Mouse (Mus musculus) small intestine, adult 2 months (tissue): ENCODE results near the gene Hist2h2aa1. TPM values are rescaled to one million over a fixed set of nuclear protein-coding genes. Genes with fewer than 3 reads are reported as not detected.
"Not testable (repeated sequence)": the region's sequence is repeated elsewhere in the genome, so short reads cannot be mapped to it uniquely, and the experiment has no call there.

Experiments
- H3K27ac ChIP-seq: fragments of 200-500 bp; 2 replicates; pipeline ENCODE4 v1.5.1; 2012; ENCODE audit warnings: low read depth, low read length, control low read depth, inconsistent platforms; ENCODE audit not compliant: insufficient read depth
- H3K27me3 ChIP-seq: fragments of 200-500 bp; 2 replicates; pipeline ENCODE4 v1.6.1; 2012; ENCODE audit warnings: mild to moderate bottlenecking, moderate library complexity, low read length, inconsistent platforms; ENCODE audit not compliant: control insufficient read depth, insufficient read depth
- H3K36me3 ChIP-seq: fragments of 200-500 bp; 2 replicates; pipeline ENCODE4 v1.6.1; 2012; ENCODE audit warnings: mild to moderate bottlenecking, low read length, control low read depth, inconsistent platforms; ENCODE audit not compliant: control insufficient read depth, insufficient read depth
- H3K4me1 ChIP-seq: fragments of 200-500 bp; 2 replicates; pipeline ENCODE4 v1.6.1; 2012; ENCODE audit warnings: low read length, inconsistent platforms, mixed read lengths; ENCODE audit not compliant: control insufficient read depth, insufficient read depth, insufficient read length
- H3K4me3 ChIP-seq: fragments of 200-500 bp; 2 replicates; pipeline ENCODE4 v1.5.1; 2012; ENCODE audit warnings: low read depth, mild to moderate bottlenecking, control low read depth, inconsistent platforms, low read length, moderate library complexity
- CTCF ChIP-seq: fragments of 200-500 bp; IDR thresholded peaks from 2 replicates; pipeline ENCODE4 v1.5.1; 2012; ENCODE audit warnings: low read depth, mild to moderate bottlenecking, control low read depth, inconsistent platforms, low read length, moderate library complexity, mixed read lengths; ENCODE audit not compliant: insufficient replicate concordance, insufficient read length; ENCODE audit errors: extremely low read depth
- POLR2A ChIP-seq: fragments of 200-500 bp; IDR thresholded peaks from 2 replicates; pipeline ENCODE4 v1.6.1; 2012; ENCODE audit warnings: low read depth, mild to moderate bottlenecking, control low read depth, inconsistent platforms, low read length, moderate library complexity
- WGBS: fragments of 180-500 bp; shearing (Covaris S2); methylation state at CpG from one replicate; pipeline ENCODE4 v1.1.7; 2018; 5-methylcytosine and 5-hydroxymethylcytosine counted together
- polyA plus RNA-seq: library from polyadenylated mRNA; depleted of rRNA; stranded (reverse); fragments of >200 nt; gene quantifications from 2 replicates; pipeline ENCODE4 v1.2.3, GENCODE M21; 2012

Gene Hist2h2aa1
- polyA plus RNA-seq, 1 experiment: 622 TPM

- no peaks in the 10 kb centered on the region for H3K27me3 ChIP-seq
- H3K36me3 ChIP-seq: no peaks in the 10 kb centered on the region
- peaks cover 2% of the 10 kb centered on the region; the same call in 1 of the 2 replicates for H3K4me1 ChIP-seq
- no peak overlapping the region for H3K4me3 ChIP-seq
- H3K27ac ChIP-seq: no peak overlapping the region
- TF ChIP-seq CTCF (no peak), POLR2A (no peak)
- WGBS: 65% methylated on average over 4 of the region's 4 CpGs
Measured at GRCm38 (mm10) chr3:96267541-96267940, 22.2 kb downstream of the Hist2h2aa1 start.

GRCm38 (mm10) chr3:96268051-96268775 is 22.9 kb downstream of the Hist2h2aa1 start, which contains the start of gene Hist2h3b:
Hist2h3b (plus strand) TSS chr3:96268654.
- H3K27me3 ChIP-seq: no peaks in the 10 kb centered on the region
- peak within 1 kb of the TSS; percentile 97 for H3K27ac ChIP-seq
- H3K36me3 ChIP-seq: no peaks in the 10 kb centered on the region
- no peak for TF ChIP-seq CTCF
- peak; percentile 94 for TF ChIP-seq POLR2A
- 9% methylated on average over 30 of the region's 30 CpGs for WGBS
- peaks cover 2% of the 10 kb centered on the region; the same call in 1 of the 2 replicates for H3K4me1 ChIP-seq
- peak within 1 kb of the TSS; percentile 68 for H3K4me3 ChIP-seq

GRCm38 (mm10) chr3:96268776-96269378 is 23.6 kb downstream of the Hist2h2aa1 start:
- WGBS: under 1% methylated on average over 18 of the region's 44 CpGs
- H3K27me3 ChIP-seq, H3K36me3 ChIP-seq, H3K4me1 ChIP-seq: not testable (repeated sequence)
- Histone ChIP-seq H3K27ac (peak overlapping the region; percentile 97), H3K4me3 (peak overlapping the region; percentile 66)

- under 1% methylated on average over 45 of the region's 45 CpGs for WGBS
- Histone ChIP-seq H3K4me1 (peaks cover 2% of the 10 kb centered on the region; the same call in 1 of the 2 replicates), H3K27ac (peak within 1 kb of the TSS; percentile 97), H3K4me3 (peak within 1 kb of the TSS; percentile 68), H3K27me3 (no peaks in the 10 kb centered on the region), H3K36me3 (no peaks in the 10 kb centered on the region)
- TF ChIP-seq POLR2A: peak; percentile 98
- TF ChIP-seq CTCF: no peak
Measured at GRCm38 (mm10) chr3:96269511-96270474, 24.5 kb downstream of the Hist2h2aa1 start, which contains the start of gene Hist2h2bb. Hist2h2bb (plus strand) TSS chr3:96269752.

GRCm38 (mm10) chr3:96273591-96274465 is 28.5 kb downstream of the Hist2h2aa1 start:
- H3K27ac ChIP-seq: 0 out of 2 replicates have a peak overlapping the region, but pooled peaks have one; percentile 15
- TF ChIP-seq CTCF: no peak
- no peak for TF ChIP-seq POLR2A
- no peak overlapping the region for H3K4me3 ChIP-seq
- H3K4me1 ChIP-seq: peaks cover 3% of the 10 kb centered on the region; the same call in 1 of the 2 replicates
- 0 out of 2 replicates have a peak, but pooled peaks cover 2% of the 10 kb centered on the region for H3K27me3 ChIP-seq
- H3K36me3 ChIP-seq: no peaks in the 10 kb centered on the region
- 88% methylated on average over 17 of the region's 17 CpGs for whole genome bisulfite sequencing

- 0 out of 2 replicates have a peak, but pooled peaks cover 2% of the 10 kb centered on the region for H3K27me3 ChIP-seq
- no peak overlapping the region for H3K27ac ChIP-seq
- peaks cover 3% of the 10 kb centered on the region; the same call in 1 of the 2 replicates for H3K4me1 ChIP-seq
- no peaks in the 10 kb centered on the region for H3K36me3 ChIP-seq
- H3K4me3 ChIP-seq: peak overlapping the region; percentile 72
- 25% methylated on average over 8 of the region's 8 CpGs for WGBS
- TF ChIP-seq CTCF (no peak), POLR2A (no peak)
Measured at GRCm38 (mm10) chr3:96277428-96277799, 32.1 kb downstream of the Hist2h2aa1 start.
